Mouse (Mus musculus): ENCODE measurements around the gene Plxnb3. TPM values are rescaled to one million over a fixed set of nuclear protein-coding genes. Genes with fewer than 3 reads are reported as not detected.

Gene Plxnb3
- polyA plus RNA-seq, 1 experiment: 0.02 TPM

- H3K4me3 ChIP-seq (ENCODE audit: insufficient read depth, poor library complexity, severe bottlenecking): no peak overlapping the region
- TF ChIP-seq MYOG (IDR thresholded peaks at IDR 0.05; ENCODE audit: control insufficient read depth, extremely low read depth, insufficient read length): no peak
- TF ChIP-seq MYOD1 (IDR thresholded peaks at IDR 0.05; ENCODE audit: control insufficient read depth, insufficient read length, low read depth): no peak
- TF ChIP-seq FOSL1 (IDR thresholded peaks at IDR 0.05; ENCODE audit: insufficient read depth, low read length, poor library complexity, severe bottlenecking): no peak
- no peak for TF ChIP-seq CEBPB (IDR thresholded peaks at IDR 0.05; ENCODE audit: low read depth)
- no peak for TF ChIP-seq MAX (IDR thresholded peaks at IDR 0.05)
- no peak for TF ChIP-seq USF1 (IDR thresholded peaks at IDR 0.05; ENCODE audit: low read depth)
- TF ChIP-seq CTCF (IDR thresholded peaks at IDR 0.05; ENCODE audit: control insufficient read depth, insufficient read depth, insufficient read length): no peak
- H3ac ChIP-seq (ENCODE audit: control insufficient read depth, insufficient read length, low read depth): no peak overlapping the region
Observed at GRCm38 (mm10) chrX:73805814-73806213, 48.9 kb downstream of the Plxnb3 start.

GRCm38 (mm10) chrX:73815072-73815471 lies 58.2 kb downstream of the Plxnb3 start:
- no peak overlapping the region for H3K4me3 ChIP-seq (ENCODE audit: insufficient read depth, poor library complexity, severe bottlenecking)
- TF ChIP-seq MYOD1 (IDR thresholded peaks at IDR 0.05; ENCODE audit: control insufficient read depth, insufficient read length, low read depth) (no peak), FOSL1 (IDR thresholded peaks at IDR 0.05; ENCODE audit: insufficient read depth, low read length, poor library complexity, severe bottlenecking) (no peak), USF1 (IDR thresholded peaks at IDR 0.05; ENCODE audit: low read depth) (no peak), MAX (IDR thresholded peaks at IDR 0.05) (no peak), MYOG (IDR thresholded peaks at IDR 0.05; ENCODE audit: control insufficient read depth, extremely low read depth, insufficient read length) (no peak), CTCF (IDR thresholded peaks at IDR 0.05; ENCODE audit: control insufficient read depth, insufficient read depth, insufficient read length) (no peak), CEBPB (IDR thresholded peaks at IDR 0.05; ENCODE audit: low read depth) (no peak)
- H3ac ChIP-seq (ENCODE audit: control insufficient read depth, insufficient read length, low read depth): no peak overlapping the region
- H3K36me3 ChIP-seq (ENCODE audit: control insufficient read depth, insufficient read depth): no peaks in the 10 kb centered on the region
- no peaks in the 10 kb centered on the region for H3K79me2 ChIP-seq (ENCODE audit: control insufficient read depth, insufficient read depth)
- peaks cover 4% of the 10 kb centered on the region for H3K27me3 ChIP-seq (ENCODE audit: control insufficient read depth, insufficient read depth, insufficient read length)
- no peaks in the 10 kb centered on the region for H3K79me3 ChIP-seq (ENCODE audit: low read depth)

More at GRCm38 (mm10) chrX:73805814-73806213, 48.9 kb downstream of the Plxnb3 start:
- no peaks in the 10 kb centered on the region for H3K79me2 ChIP-seq (ENCODE audit: control insufficient read depth, insufficient read depth)
- no peaks in the 10 kb centered on the region for H3K27me3 ChIP-seq (ENCODE audit: control insufficient read depth, insufficient read depth, insufficient read length)
- no peaks in the 10 kb centered on the region for H3K79me3 ChIP-seq (ENCODE audit: low read depth)
- no peaks in the 10 kb centered on the region for H3K36me3 ChIP-seq (ENCODE audit: control insufficient read depth, insufficient read depth)

- no peak for TF ChIP-seq CTCF (IDR thresholded peaks at IDR 0.05; ENCODE audit: control insufficient read depth, insufficient read depth, insufficient read length)
- no peak for TF ChIP-seq MYOG (IDR thresholded peaks at IDR 0.05; ENCODE audit: control insufficient read depth, extremely low read depth, insufficient read length)
- TF ChIP-seq CEBPB (IDR thresholded peaks at IDR 0.05; ENCODE audit: low read depth): no peak
- TF ChIP-seq FOSL1 (IDR thresholded peaks at IDR 0.05; ENCODE audit: insufficient read depth, low read length, poor library complexity, severe bottlenecking): no peak
- no peak for TF ChIP-seq USF1 (IDR thresholded peaks at IDR 0.05; ENCODE audit: low read depth)
- TF ChIP-seq MAX (IDR thresholded peaks at IDR 0.05): no peak
- no peak for TF ChIP-seq MYOD1 (IDR thresholded peaks at IDR 0.05; ENCODE audit: control insufficient read depth, insufficient read length, low read depth)
- Histone ChIP-seq H3K4me3 (ENCODE audit: insufficient read depth, poor library complexity, severe bottlenecking) (no peak overlapping the region), H3K79me2 (ENCODE audit: control insufficient read depth, insufficient read depth) (no peaks in the 10 kb centered on the region), H3ac (ENCODE audit: control insufficient read depth, insufficient read length, low read depth) (no peak overlapping the region), H3K27me3 (ENCODE audit: control insufficient read depth, insufficient read depth, insufficient read length) (peaks cover 4% of the 10 kb centered on the region), H3K79me3 (ENCODE audit: low read depth) (no peaks in the 10 kb centered on the region), H3K36me3 (ENCODE audit: control insufficient read depth, insufficient read depth) (no peaks in the 10 kb centered on the region)
Observed at GRCm38 (mm10) chrX:73816596-73817314, 59.9 kb downstream of the Plxnb3 start.

Other genes with a start within 250 kb of the Plxnb3 start
- 22.3 TPM for gene Dusp9, start 117.7 kb upstream of the Plxnb3 start, polyA plus RNA-seq (2012; fragmentation: generic; extraction: Trizol)
- gene Pnck, start 97.0 kb upstream of the Plxnb3 start, polyA plus RNA-seq (2012; fragmentation: generic; extraction: Trizol): 0.06 TPM
- 62.8 TPM for gene Slc6a8, start 83.9 kb upstream of the Plxnb3 start, polyA plus RNA-seq (2012; fragmentation: generic; extraction: Trizol)
- 185 TPM for gene Bcap31, start 40.9 kb upstream of the Plxnb3 start, polyA plus RNA-seq (2012; fragmentation: generic; extraction: Trizol)
- 7.6 TPM for gene Abcd1, start 40.5 kb upstream of the Plxnb3 start, polyA plus RNA-seq (2012; fragmentation: generic; extraction: Trizol)
- 0.09 TPM for gene Srpk3, start 17.3 kb downstream of the Plxnb3 start, polyA plus RNA-seq (2012; fragmentation: generic; extraction: Trizol)
- 141 TPM for gene Idh3g, start 29.8 kb downstream of the Plxnb3 start, polyA plus RNA-seq (2012; fragmentation: generic; extraction: Trizol)
- 260 TPM for gene Ssr4, start 29.9 kb downstream of the Plxnb3 start, polyA plus RNA-seq (2012; fragmentation: generic; extraction: Trizol)
- 0.18 TPM for gene Pdzd4, start 67.9 kb downstream of the Plxnb3 start, polyA plus RNA-seq (2012; fragmentation: generic; extraction: Trizol)
- gene Avpr2, start 135.0 kb downstream of the Plxnb3 start, polyA plus RNA-seq (2012; fragmentation: generic; extraction: Trizol): 0.02 TPM
- gene L1cam, start 139.0 kb downstream of the Plxnb3 start, polyA plus RNA-seq (2012; fragmentation: generic; extraction: Trizol): 0.55 TPM
- 0.23 TPM for gene Arhgap4, start 164.8 kb downstream of the Plxnb3 start, polyA plus RNA-seq (2012; fragmentation: generic; extraction: Trizol)
- gene Naa10, start 164.9 kb downstream of the Plxnb3 start, polyA plus RNA-seq (2012; fragmentation: generic; extraction: Trizol): 165 TPM
- 73.2 TPM for gene Renbp, start 173.8 kb downstream of the Plxnb3 start, polyA plus RNA-seq (2012; fragmentation: generic; extraction: Trizol)
- 58.7 TPM for gene Hcfc1, start 209.3 kb downstream of the Plxnb3 start, polyA plus RNA-seq (2012; fragmentation: generic; extraction: Trizol)